Mouse (Mus musculus): ENCODE measurements around the gene Cda.

- no peak for TF ChIP-seq CTCF (IDR thresholded peaks at IDR 0.05; ENCODE audit: extremely low read depth, insufficient read depth, low read length)
- TF ChIP-seq POLR2A (IDR thresholded peaks at IDR 0.05; ENCODE audit: extremely low read depth, insufficient read depth, low read length) = no peak
These were observed 11.7 kb downstream of the Cda start for GRCm38 (mm10) chr4:138356141-138356540.
